Mouse (Mus musculus) telencephalon, adult 2 months (tissue): Measurements from ENCODE around the gene Lpp.

ENCODE experiments used
- DNase-seq: peaks from one replicate; pipeline ENCODE4 v3.0.0-alpha.2; 2011; ENCODE audit warnings: low read depth, low spot score

The Lpp gene

GRCm38 (mm10) chr16:24392651-24393555 is at the start of gene Lpp:
Gene Lpp (plus strand): TSS chr16:24393507.
- DNase-seq = peak; percentile 11

GRCm38 (mm10) chr16:24347582-24348411 is 45.5 kb upstream of the Lpp start:
- DNase-seq = peak; percentile 73

GRCm38 (mm10) chr16:24350306-24350705 is 43.0 kb upstream of the Lpp start:
- DNase-seq = no peak

GRCm38 (mm10) chr16:24350751-24351150 is 42.6 kb upstream of the Lpp start:
- no peak for DNase-seq

- DNase-seq = no peak
Measured at GRCm38 (mm10) chr16:24351811-24352210, 41.5 kb upstream of the Lpp start.

- DNase-seq = no peak
Measured at GRCm38 (mm10) chr16:24353816-24354215, 39.5 kb upstream of the Lpp start.

GRCm38 (mm10) chr16:24361667-24362066 is 31.6 kb upstream of the Lpp start:
- DNase-seq = no peak

- no peak for DNase-seq
Measured at GRCm38 (mm10) chr16:24364030-24364687, 29.1 kb upstream of the Lpp start.

- no peak for DNase-seq
Measured at GRCm38 (mm10) chr16:24365900-24366299, 27.4 kb upstream of the Lpp start.

- DNase-seq = no peak
Measured at GRCm38 (mm10) chr16:24367071-24367470, 26.2 kb upstream of the Lpp start.

- DNase-seq = no peak
Measured at GRCm38 (mm10) chr16:24367506-24367905, 25.8 kb upstream of the Lpp start.

- DNase-seq = no peak
Measured at GRCm38 (mm10) chr16:24376478-24376877, 16.8 kb upstream of the Lpp start.

GRCm38 (mm10) chr16:24390596-24390995 is 2.7 kb upstream of the Lpp start:
- peak; percentile 35 for DNase-seq

GRCm38 (mm10) chr16:24391111-24391510 is 2.2 kb upstream of the Lpp start:
- no peak for DNase-seq

GRCm38 (mm10) chr16:24391901-24392300 is 1.4 kb upstream of the Lpp start:
- DNase-seq = no peak

- no peak for DNase-seq
Measured at GRCm38 (mm10) chr16:24393556-24394210, 376 bp downstream of the Lpp start.

- no peak for DNase-seq
Measured at GRCm38 (mm10) chr16:24394211-24394991, 1.1 kb downstream of the Lpp start.

- no peak for DNase-seq
Measured at GRCm38 (mm10) chr16:24395100-24395499, 1.8 kb downstream of the Lpp start.

GRCm38 (mm10) chr16:24396504-24396903 is 3.2 kb downstream of the Lpp start:
- DNase-seq = no peak

GRCm38 (mm10) chr16:24398476-24398875 is 5.2 kb downstream of the Lpp start:
- DNase-seq = no peak

- DNase-seq = no peak
Measured at GRCm38 (mm10) chr16:24398893-24399292, 5.6 kb downstream of the Lpp start.
